Mouse (Mus musculus): ENCODE measurements around the gene Sys1. TPM values are rescaled to one million over a fixed set of nuclear protein-coding genes. Genes with fewer than 3 reads are reported as not detected.
A peak's percentile ranks its signal among the peaks of the same experiment; 100 is the strongest.

Gene Sys1
- total RNA-seq (2021) = 10 to 100 TPM; 40.8 to 41.3 TPM
- long read RNA-seq, experiment 1, transcript Sys1-201 (4 exons, 1,606 nt) = major isoform, 27 of 45 reads
- long read RNA-seq, experiment 1, partial matches to known transcripts = 9 of 45 reads
- long read RNA-seq, experiment 1, other reads (novel, unspliced or antisense) = 7 of 45 reads
- long read RNA-seq, experiment 2, full-length matches to known transcripts = 19 of 25 reads
- long read RNA-seq, experiment 2, partial matches to known transcripts = 3 of 25 reads
- long read RNA-seq, experiment 2, other reads (novel, unspliced or antisense) = 3 of 25 reads

- intact Hi-C loops (cut with DNase I) = loop anchor here (1.0 kb wide), 1 partner anchor 40 kb away; no protein-coding TSS in a partner anchor
- Histone ChIP-seq H3K27ac (peak within 1 kb of the TSS; percentile 79; the same call in 1 of the 2 replicates), H3K4me3 (peak within 1 kb of the TSS; percentile 40)
- peak; percentile 38 for TF ChIP-seq CTCF (IDR thresholded peaks at IDR 0.05)
- peak in 1 of 2 experiments; percentile 22 for DNase-seq (ENCODE audit: extremely low spot score in 1 of 2, low spot score in 2 of 2)
These were observed at the start of gene Sys1 for GRCm38 (mm10) chr2:164456864-164457300. Gene Sys1 (plus strand): TSS chr2:164456964.

- TF ChIP-seq CTCF (IDR thresholded peaks at IDR 0.05) = peak; percentile 89
- peak; percentile 70 to 76 for DNase-seq (ENCODE audit: extremely low spot score in 1 of 2, low spot score in 2 of 2)
- Histone ChIP-seq H3K27ac (no peak overlapping the region), H3K4me3 (no peak overlapping the region)
- intact Hi-C loops (cut with DNase I) = loop anchor here (1.0 to 2.0 kb wide), 2 partner anchors 271 to 304 kb away; no protein-coding TSS in a partner anchor
These were observed 49.1 kb upstream of the Sys1 start for GRCm38 (mm10) chr2:164407708-164408107.

- intact Hi-C loops (cut with DNase I) = loop anchor here (10.0 kb wide), 1 partner anchor 311 kb away; no protein-coding TSS in a partner anchor
- Histone ChIP-seq H3K4me3 (no peak overlapping the region), H3K27ac (no peak overlapping the region)
- no peak for DNase-seq (ENCODE audit: extremely low spot score in 1 of 2, low spot score in 2 of 2)
- TF ChIP-seq CTCF (IDR thresholded peaks at IDR 0.05) = no peak
These were observed 42.6 kb upstream of the Sys1 start for GRCm38 (mm10) chr2:164414167-164414566.

GRCm38 (mm10) chr2:164414581-164414980 lies 42.2 kb upstream of the Sys1 start:
- Histone ChIP-seq H3K4me3 (no peak overlapping the region), H3K27ac (no peak overlapping the region)
- intact Hi-C loops (cut with DNase I) = loop anchor here (10.0 kb wide), 1 partner anchor 310 kb away; no protein-coding TSS in a partner anchor
- DNase-seq (ENCODE audit: extremely low spot score in 1 of 2, low spot score in 2 of 2) = no peak
- TF ChIP-seq CTCF (IDR thresholded peaks at IDR 0.05) = no peak

GRCm38 (mm10) chr2:164417198-164417597 lies 39.6 kb upstream of the Sys1 start:
- Histone ChIP-seq H3K27ac (no peak overlapping the region), H3K4me3 (no peak overlapping the region)
- no peak for DNase-seq (ENCODE audit: extremely low spot score in 1 of 2, low spot score in 2 of 2)
- intact Hi-C loops (cut with DNase I) = loop anchor here (1.0 to 10.0 kb wide), 4 partner anchors 40 to 308 kb away; partner anchors contain the start of gene Wfdc2
- TF ChIP-seq CTCF (IDR thresholded peaks at IDR 0.05) = peak; percentile 85

GRCm38 (mm10) chr2:164418308-164418875 lies 38.4 kb upstream of the Sys1 start:
- Histone ChIP-seq H3K27ac (no peak overlapping the region), H3K4me3 (no peak overlapping the region)
- DNase-seq (ENCODE audit: extremely low spot score in 1 of 2, low spot score in 2 of 2) = no peak
- intact Hi-C loops (cut with DNase I) = loop anchor here (5.0 to 10.0 kb wide), 2 partner anchors 144 to 306 kb away; partner anchors contain the start of gene Wfdc2
- no peak for TF ChIP-seq CTCF (IDR thresholded peaks at IDR 0.05)

- no peak for DNase-seq (ENCODE audit: extremely low spot score in 1 of 2, low spot score in 2 of 2)
- H3K4me3 ChIP-seq = no peak overlapping the region
- intact Hi-C loops (cut with DNase I) = loop anchor here (5.0 to 10.0 kb wide), 2 partner anchors 143 to 305 kb away; partner anchors contain the start of gene Wfdc2
- TF ChIP-seq CTCF (IDR thresholded peaks at IDR 0.05) = no peak
- H3K27ac ChIP-seq = no peak overlapping the region
These were observed 37.3 kb upstream of the Sys1 start for GRCm38 (mm10) chr2:164419489-164419888.

- no peak for TF ChIP-seq CTCF (IDR thresholded peaks at IDR 0.05)
- Histone ChIP-seq H3K27ac (no peak overlapping the region), H3K4me3 (no peak overlapping the region)
- DNase-seq (ENCODE audit: extremely low spot score in 1 of 2, low spot score in 2 of 2) = no peak
- intact Hi-C loops (cut with DNase I) = no loop called here
These were observed 35.5 kb upstream of the Sys1 start for GRCm38 (mm10) chr2:164421306-164421705.

GRCm38 (mm10) chr2:164421979-164422378 lies 34.8 kb upstream of the Sys1 start:
- H3K27ac ChIP-seq = no peak overlapping the region
- intact Hi-C loops (cut with DNase I) = no loop called here
- no peak for TF ChIP-seq CTCF (IDR thresholded peaks at IDR 0.05)
- H3K4me3 ChIP-seq = no peak overlapping the region
- no peak for DNase-seq (ENCODE audit: extremely low spot score in 1 of 2, low spot score in 2 of 2)

- no peak overlapping the region for H3K27ac ChIP-seq
- H3K4me3 ChIP-seq = no peak overlapping the region
- no peak for TF ChIP-seq CTCF (IDR thresholded peaks at IDR 0.05)
- intact Hi-C loops (cut with DNase I) = loop anchor here (1.0 kb wide), 1 partner anchor 18 kb away; no protein-coding TSS in a partner anchor
- no peak for DNase-seq (ENCODE audit: extremely low spot score in 1 of 2, low spot score in 2 of 2)
These were observed 33.9 kb upstream of the Sys1 start for GRCm38 (mm10) chr2:164422675-164423393.

- intact Hi-C loops (cut with DNase I) = loop anchor here (1.0 kb wide), 1 partner anchor 18 kb away; no protein-coding TSS in a partner anchor
- TF ChIP-seq CTCF (IDR thresholded peaks at IDR 0.05) = no peak
- no peak overlapping the region for H3K27ac ChIP-seq
- no peak for DNase-seq (ENCODE audit: extremely low spot score in 1 of 2, low spot score in 2 of 2)
- no peak overlapping the region for H3K4me3 ChIP-seq
These were observed 33.3 kb upstream of the Sys1 start for GRCm38 (mm10) chr2:164423464-164423863.
